Mouse (Mus musculus) intestine, embryonic 16.5 days (tissue): ENCODE data around the gene Nefh. TPM values are rescaled to one million over a fixed set of nuclear protein-coding genes. Genes with fewer than 3 reads are reported as not detected.

Source experiments
- ATAC-seq: fragments of 200-750 bp; cut with Nextera tagmentation; 2 replicates; pipeline ENCODE4 v1.8.0; 2017; ENCODE audit warnings: moderate TSS enrichment, moderate library complexity
- H3K27ac ChIP-seq: fragments of 300-500 bp; sonication (generic); 2 replicates; pipeline ENCODE4 v1.5.1; 2014; ENCODE audit warnings: mild to moderate bottlenecking, low read length
- H3K27me3 ChIP-seq: fragments of 300-500 bp; sonication (generic); replicated peaks from 2 replicates; pipeline ENCODE4 v1.6.1; 2014; ENCODE audit warnings: low read length, control low read depth, mixed read lengths; ENCODE audit not compliant: control insufficient read depth, insufficient read depth
- H3K36me3 ChIP-seq: fragments of 300-500 bp; sonication (generic); 2 replicates; pipeline ENCODE4 v1.6.1; 2014; ENCODE audit warnings: low read length, control low read depth; ENCODE audit not compliant: control insufficient read depth, insufficient read depth
- H3K4me1 ChIP-seq: fragments of 300-500 bp; sonication (generic); 2 replicates; pipeline ENCODE4 v1.6.1; 2014; ENCODE audit warnings: low read length, control low read depth, mixed read lengths; ENCODE audit not compliant: control insufficient read depth, insufficient read depth
- H3K4me2 ChIP-seq: fragments of 300-500 bp; sonication (generic); 2 replicates; pipeline ENCODE4 v1.6.1; 2014; ENCODE audit warnings: low read depth, low read length, control low read depth
- H3K4me3 ChIP-seq: fragments of 300-500 bp; sonication (generic); 2 replicates; pipeline ENCODE4 v1.5.1; 2014; ENCODE audit warnings: mild to moderate bottlenecking, low read length
- H3K9ac ChIP-seq: fragments of 300-500 bp; sonication (generic); 2 replicates; pipeline ENCODE4 v1.6.1; 2014; ENCODE audit warnings: low read depth, low read length
- H3K9me3 ChIP-seq: fragments of 300-500 bp; sonication (generic); 2 replicates; pipeline ENCODE4 v1.6.1; 2016; ENCODE audit warnings: low read length, control low read depth; ENCODE audit not compliant: control insufficient read depth
- WGBS: fragments of 180-500 bp; shearing (Covaris S2); extraction: QIAGEN DNeasy Blood & Tissue Kit; methylation state at CpG from one replicate; pipeline ENCODE4 v1.1.7; 2014; 5-methylcytosine and 5-hydroxymethylcytosine counted together
- polyA plus RNA-seq: library from polyadenylated mRNA; unstranded; fragments of >200 nt; fragmentation: Nextera tagmentation; extraction: Ambion mirVana; gene quantifications from 2 replicates; pipeline ENCODE4 v1.2.1, GENCODE M21; 2015

The Nefh gene
- polyA plus RNA-seq, 1 experiment from 2014 or later, result 0.55 TPM

DNA sequence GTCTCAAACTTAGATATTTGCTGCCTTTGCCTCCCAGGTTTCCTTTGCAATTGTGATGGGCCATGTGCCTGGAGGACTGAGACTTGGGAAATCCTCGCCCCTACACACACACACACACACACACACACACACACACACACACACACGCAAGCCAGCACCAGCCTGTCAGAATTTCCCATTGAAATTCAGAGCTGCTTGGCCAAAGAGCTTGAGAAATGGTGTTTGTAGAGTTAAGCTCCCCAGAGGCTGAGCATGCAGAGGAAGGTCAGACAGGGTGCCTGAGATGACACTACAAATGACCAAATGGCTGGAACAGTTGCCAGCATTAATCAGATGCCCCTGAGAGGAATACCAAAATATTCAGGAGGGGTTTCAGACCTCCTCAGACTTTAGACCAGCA lies 18.5 kb upstream of the Nefh start:
- ATAC-seq, result no peak
- no peaks in the 10 kb centered on the region for H3K9me3 ChIP-seq
- no peak overlapping the region for H3K4me3 ChIP-seq
- no peak overlapping the region for H3K27ac ChIP-seq
- H3K4me1 ChIP-seq, result no peaks in the 10 kb centered on the region
- no peak overlapping the region for H3K4me2 ChIP-seq
- no peaks in the 10 kb centered on the region for H3K27me3 ChIP-seq
- no peaks in the 10 kb centered on the region for H3K36me3 ChIP-seq
- 48% methylated on average over 2 of the region's 2 CpGs for WGBS
- H3K9ac ChIP-seq, result no peak overlapping the region

DNA sequence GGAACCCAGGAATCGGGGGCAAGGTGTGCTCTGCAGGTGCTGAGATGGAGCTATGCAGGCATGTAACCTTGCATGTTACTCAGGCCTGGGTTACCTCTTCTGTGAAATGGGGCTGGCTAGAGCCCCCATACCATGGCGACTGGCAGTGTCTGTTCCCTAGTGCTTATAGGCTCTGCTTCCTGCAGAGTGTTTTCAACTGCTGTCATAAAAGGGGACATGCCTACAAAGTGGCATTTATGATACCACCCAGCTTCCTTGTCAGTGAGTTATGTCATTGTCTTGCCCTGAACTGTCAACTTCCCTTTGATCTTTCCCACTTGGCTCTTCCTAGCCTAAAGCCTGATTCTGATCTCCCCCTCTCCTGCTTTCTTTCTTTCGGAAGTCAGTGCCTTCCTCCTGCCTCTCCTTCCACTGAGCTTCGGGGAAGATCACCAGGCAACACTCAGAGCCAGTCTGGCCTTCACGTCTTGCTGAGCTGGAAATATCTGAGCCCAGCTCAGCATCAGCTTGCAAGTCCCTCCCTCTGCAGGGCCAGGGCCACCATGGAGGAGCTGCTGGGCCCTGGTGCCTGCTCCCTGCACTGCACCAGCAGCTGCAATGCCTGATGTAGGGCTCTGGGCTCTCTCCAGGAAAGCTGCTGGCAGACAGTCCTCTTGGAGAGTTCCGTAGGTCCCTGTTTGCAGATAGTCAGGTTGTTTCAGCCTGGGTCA lies 15.4 kb upstream of the Nefh start:
- no peaks in the 10 kb centered on the region for H3K4me1 ChIP-seq
- H3K9me3 ChIP-seq, result no peaks in the 10 kb centered on the region
- H3K4me2 ChIP-seq, result no peak overlapping the region
- no peak overlapping the region for H3K27ac ChIP-seq
- H3K36me3 ChIP-seq, result no peaks in the 10 kb centered on the region
- no peak overlapping the region for H3K9ac ChIP-seq
- no peaks in the 10 kb centered on the region for H3K27me3 ChIP-seq
- H3K4me3 ChIP-seq, result no peak overlapping the region
- 43% methylated on average over 6 of the region's 6 CpGs for WGBS
- peak; percentile 55; the same call in 1 of the 2 replicates for ATAC-seq

DNA sequence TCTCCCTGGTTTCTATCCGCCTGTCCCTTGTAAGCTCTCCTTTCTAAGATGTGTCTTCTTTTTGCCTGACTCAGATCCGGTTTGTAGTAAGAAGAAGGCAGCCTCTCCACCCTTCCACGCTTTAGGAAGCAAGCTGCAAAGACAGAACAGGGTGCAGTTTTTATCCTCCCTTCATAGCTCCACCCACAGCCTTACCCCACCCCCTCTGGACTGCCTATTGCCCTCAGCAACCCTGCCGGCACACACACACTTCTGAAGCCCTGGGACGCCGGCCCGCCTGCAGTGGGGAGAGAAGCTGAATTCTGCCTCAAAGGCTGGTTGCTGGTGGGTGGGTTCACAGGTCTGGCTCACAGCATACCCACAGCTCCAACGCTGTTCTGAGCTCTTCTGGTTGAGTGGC lies 6.1 kb upstream of the Nefh start:
- ATAC-seq, result no peak
- H3K4me3 ChIP-seq, result no peak overlapping the region
- no peaks in the 10 kb centered on the region; the same call in 1 of the 2 replicates for H3K4me1 ChIP-seq
- peaks cover 27% of the 10 kb centered on the region for H3K27me3 ChIP-seq
- WGBS, result 3% methylated on average over 8 of the region's 8 CpGs
- H3K4me2 ChIP-seq, result no peak overlapping the region
- H3K9ac ChIP-seq, result no peak overlapping the region
- H3K36me3 ChIP-seq, result no peaks in the 10 kb centered on the region
- H3K27ac ChIP-seq, result no peak overlapping the region
- no peaks in the 10 kb centered on the region for H3K9me3 ChIP-seq

DNA sequence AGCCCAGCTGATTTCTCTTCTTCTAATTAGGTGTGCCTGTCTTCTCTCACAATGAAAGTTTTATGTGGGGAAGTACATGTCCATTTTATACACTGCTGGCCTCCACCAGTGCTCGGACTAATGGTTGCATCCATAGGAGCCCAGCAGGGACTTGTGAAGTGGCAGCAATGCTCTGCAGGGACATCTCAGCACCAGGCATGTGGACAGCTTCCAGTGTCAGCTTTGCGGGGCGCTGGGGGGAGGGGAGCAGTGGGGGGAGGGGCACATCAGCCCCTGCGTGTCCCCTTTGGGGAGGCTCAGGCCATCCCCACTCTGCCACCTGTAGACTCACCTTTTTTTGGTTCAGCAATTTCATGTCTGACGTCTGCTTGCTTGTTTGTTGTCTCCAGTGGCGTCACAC lies 5.5 kb upstream of the Nefh start:
- Histone ChIP-seq H3K27ac (no peak overlapping the region), H3K4me3 (no peak overlapping the region), H3K9ac (no peak overlapping the region), H3K9me3 (no peaks in the 10 kb centered on the region), H3K36me3 (no peaks in the 10 kb centered on the region), H3K4me2 (no peak overlapping the region), H3K4me1 (no peaks in the 10 kb centered on the region; the same call in 1 of the 2 replicates), H3K27me3 (peaks cover 32% of the 10 kb centered on the region)
- ATAC-seq, result no peak
- WGBS, result 6% methylated on average over 6 of the region's 6 CpGs

DNA sequence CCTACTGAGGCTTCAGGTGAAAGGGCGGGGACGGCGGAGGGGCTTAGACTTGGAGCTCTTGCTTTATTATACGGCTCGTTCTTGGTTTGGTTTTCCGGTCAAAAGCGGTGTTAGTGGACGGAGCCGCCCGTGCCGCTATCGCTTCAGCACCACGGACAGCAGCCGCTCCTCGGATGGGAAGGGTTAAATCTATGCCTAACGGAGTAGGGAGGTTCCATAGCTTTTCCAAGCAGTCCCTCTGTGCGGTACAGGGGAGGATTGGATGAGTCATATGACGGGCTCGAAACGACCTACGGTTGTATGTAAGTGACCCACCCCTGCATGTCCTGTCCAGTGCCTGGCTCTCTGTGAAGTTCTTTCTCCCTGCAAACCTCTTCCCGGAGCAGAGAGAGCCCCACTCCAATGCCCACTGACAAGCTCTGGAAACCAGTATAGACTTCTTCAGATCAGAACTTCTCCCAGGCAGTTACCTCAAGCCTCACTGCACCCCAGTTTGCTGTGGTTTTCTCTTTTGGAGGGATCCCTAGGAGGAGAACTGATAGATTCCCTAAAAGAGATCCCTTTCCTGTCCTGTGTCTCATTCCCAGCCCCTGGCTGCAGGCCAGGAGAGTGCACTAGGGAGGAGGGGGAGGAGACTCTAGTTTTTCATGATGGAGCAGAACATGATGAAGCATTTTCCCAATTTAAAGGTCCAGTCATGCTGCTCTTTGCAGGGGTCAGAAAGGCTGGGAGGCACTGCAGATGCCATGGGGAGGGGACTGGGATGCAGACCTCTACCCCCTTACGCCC lies 1.6 kb upstream of the Nefh start:
- H3K4me2 ChIP-seq, result no peak overlapping the region
- H3K27me3 ChIP-seq, result peaks cover 65% of the 10 kb centered on the region
- ATAC-seq, result no peak
- no peak overlapping the region for H3K27ac ChIP-seq
- peaks cover 8% of the 10 kb centered on the region for H3K4me1 ChIP-seq
- 5% methylated on average over 23 of the region's 23 CpGs for WGBS
- no peaks in the 10 kb centered on the region for H3K36me3 ChIP-seq
- no peak overlapping the region for H3K9ac ChIP-seq
- H3K9me3 ChIP-seq, result no peaks in the 10 kb centered on the region
- H3K4me3 ChIP-seq, result 0 out of 2 replicates have a peak overlapping the region, but pooled peaks have one; percentile 3

DNA sequence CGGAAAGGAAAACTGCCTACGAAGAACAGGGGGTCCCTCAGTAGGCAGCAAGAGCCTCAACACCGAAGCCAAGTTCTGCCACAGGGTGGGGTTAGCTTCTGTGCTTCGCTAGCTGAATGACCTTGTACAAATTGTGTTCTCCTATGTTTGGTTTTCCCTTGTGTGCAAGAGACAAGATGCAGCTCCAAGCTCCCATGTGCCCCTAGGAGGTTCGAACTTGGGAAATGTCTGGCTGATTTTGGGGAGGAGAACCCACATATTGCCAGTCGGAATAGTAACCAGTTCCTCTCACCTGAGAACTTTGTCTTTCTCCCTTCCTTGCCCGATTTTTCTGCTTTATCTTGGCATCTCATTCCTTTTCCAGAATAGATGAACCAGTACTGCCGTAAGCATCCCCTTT lies 928 bp upstream of the Nefh start:
- H3K4me2 ChIP-seq, result no peak overlapping the region
- ATAC-seq, result no peak
- H3K27me3 ChIP-seq, result peaks cover 64% of the 10 kb centered on the region
- H3K4me1 ChIP-seq, result peaks cover 8% of the 10 kb centered on the region
- no peaks in the 10 kb centered on the region for H3K9me3 ChIP-seq
- 0 out of 2 replicates have a peak overlapping the region, but pooled peaks have one; percentile 3 for H3K4me3 ChIP-seq
- no peak overlapping the region for H3K9ac ChIP-seq
- 38% methylated on average over 8 of the region's 8 CpGs for WGBS
- no peaks in the 10 kb centered on the region for H3K36me3 ChIP-seq
- H3K27ac ChIP-seq, result no peak overlapping the region

DNA sequence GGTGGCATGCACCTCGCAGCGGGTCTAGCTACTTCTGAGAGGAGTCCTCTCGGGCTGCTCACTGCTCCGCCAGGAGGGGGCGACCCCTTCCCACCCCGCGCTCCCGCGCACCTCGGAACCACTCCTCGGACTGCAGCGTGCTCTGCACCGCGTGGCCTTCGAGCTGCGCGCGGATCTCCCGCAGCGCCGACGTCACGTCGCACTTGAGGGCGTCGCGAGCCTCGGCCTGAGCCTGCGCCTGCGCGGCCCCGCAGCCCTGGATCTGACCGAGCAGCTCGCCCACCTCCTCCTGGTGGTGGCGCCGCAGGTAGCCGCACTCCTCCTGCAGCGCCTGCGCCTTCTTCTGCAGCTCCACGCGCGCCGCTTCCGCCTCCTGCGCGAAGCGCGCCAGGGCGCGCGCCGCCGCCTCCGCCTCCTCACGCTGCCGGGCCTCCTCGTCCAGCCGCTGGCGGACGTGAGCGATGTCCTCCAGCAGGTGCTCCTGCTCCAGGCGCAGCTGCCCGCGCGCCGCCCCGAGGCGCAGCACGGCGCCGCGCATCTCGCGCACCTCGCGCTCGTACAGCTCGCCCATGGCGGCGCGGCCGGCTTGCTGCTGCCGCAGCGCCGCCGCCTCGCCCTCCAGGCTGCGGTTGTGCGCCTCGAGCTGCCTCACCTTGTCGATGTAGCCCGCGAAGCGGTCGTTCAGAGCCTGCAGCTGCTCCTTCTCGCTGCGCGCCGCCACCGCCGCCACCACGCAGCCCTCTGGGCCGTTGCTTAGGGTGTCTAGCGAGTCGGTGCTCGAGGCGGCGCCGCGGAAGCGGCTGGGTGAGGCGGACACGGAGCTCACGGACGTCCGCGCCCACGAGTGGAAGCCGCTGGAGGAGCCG lies 684 bp downstream of the Nefh start:
- Histone ChIP-seq H3K4me1 (peaks cover 8% of the 10 kb centered on the region), H3K4me3 (peak overlapping the region; percentile 53), H3K9ac (peak overlapping the region; percentile 40), H3K36me3 (no peaks in the 10 kb centered on the region), H3K27ac (no peak overlapping the region), H3K9me3 (no peaks in the 10 kb centered on the region), H3K27me3 (peaks cover 56% of the 10 kb centered on the region), H3K4me2 (peak overlapping the region; percentile 90)
- WGBS, result under 1% methylated on average over 113 of the region's 120 CpGs
- peak; percentile 82 for ATAC-seq

DNA sequence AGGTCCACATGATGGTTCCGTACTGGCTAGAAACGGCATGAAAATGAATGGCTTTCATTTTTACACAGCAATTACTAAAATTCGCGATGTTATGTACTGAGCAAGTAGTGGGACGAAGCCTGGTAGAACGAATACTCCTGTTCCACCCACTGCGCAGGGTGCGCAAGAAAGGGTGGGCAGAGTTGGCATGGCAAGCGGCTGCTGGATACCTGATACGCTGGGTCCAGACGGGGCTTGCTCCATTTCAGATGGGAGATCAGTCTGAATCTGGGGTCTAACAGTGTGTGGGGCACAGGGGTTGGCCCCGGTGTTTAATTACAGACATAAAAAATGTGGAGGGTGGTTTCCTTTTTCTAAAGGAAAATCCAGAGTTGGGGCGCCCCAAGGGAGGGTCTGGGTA lies 1.3 kb downstream of the Nefh start:
- Histone ChIP-seq H3K9me3 (no peaks in the 10 kb centered on the region), H3K27me3 (peaks cover 56% of the 10 kb centered on the region), H3K36me3 (no peaks in the 10 kb centered on the region), H3K4me2 (peak overlapping the region; percentile 90), H3K4me1 (peaks cover 8% of the 10 kb centered on the region), H3K4me3 (peak overlapping the region; percentile 53), H3K9ac (no peak overlapping the region), H3K27ac (no peak overlapping the region)
- 52% methylated on average over 13 of the region's 13 CpGs for WGBS
- peak; percentile 11; the same call in 1 of the 2 replicates for ATAC-seq

DNA sequence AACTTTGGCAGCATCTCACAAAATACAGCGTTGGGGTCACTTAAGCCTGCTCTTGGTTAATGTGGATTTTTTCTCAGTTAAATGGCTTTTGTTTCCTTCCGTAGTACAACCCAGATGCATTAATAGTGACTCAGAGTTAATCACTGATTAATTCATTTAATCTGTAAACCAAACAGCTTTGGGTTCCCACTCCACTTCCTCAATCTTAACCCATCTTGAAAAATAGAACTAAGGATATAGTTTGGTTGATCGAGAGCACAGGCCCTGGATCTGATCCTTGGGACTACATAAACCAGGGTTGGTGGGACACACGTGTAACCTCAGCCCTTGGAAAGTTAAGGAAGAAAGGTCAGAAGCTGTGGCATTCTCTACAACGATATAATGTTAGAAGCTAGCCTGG lies 11.6 kb downstream of the Nefh start:
- H3K4me1 ChIP-seq, result no peaks in the 10 kb centered on the region
- WGBS, result 86% methylated on average over 5 of the region's 5 CpGs
- H3K9me3 ChIP-seq, result no peaks in the 10 kb centered on the region
- H3K27ac ChIP-seq, result no peak overlapping the region
- no peak overlapping the region for H3K4me3 ChIP-seq
- H3K27me3 ChIP-seq, result no peaks in the 10 kb centered on the region
- no peak for ATAC-seq
- no peak overlapping the region for H3K4me2 ChIP-seq
- H3K36me3 ChIP-seq, result no peaks in the 10 kb centered on the region
- H3K9ac ChIP-seq, result no peak overlapping the region
